ENCODE assay signal across 11 mouse cellular contexts in the genomic region with DNA sequence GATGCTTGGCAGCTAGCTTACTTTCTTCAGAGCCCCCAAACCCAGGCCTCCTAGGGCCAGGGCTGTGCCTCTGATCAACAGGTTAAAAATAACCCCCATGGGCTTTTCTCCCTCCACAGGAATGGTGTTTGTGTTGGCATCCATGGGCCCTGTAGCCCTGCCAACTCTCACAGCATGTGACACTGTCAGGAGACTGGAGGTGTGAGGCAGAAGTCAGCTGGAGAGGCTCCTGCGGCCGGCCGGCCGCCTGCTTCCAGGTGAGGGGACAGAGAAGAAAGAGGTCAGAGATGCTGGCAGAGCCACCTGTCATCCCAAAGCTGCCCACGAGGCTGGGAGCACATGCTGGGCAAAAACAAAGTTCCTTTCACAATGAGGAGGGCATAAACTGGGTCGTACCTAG. TPM values are rescaled to one million over a fixed set of nuclear protein-coding genes. Genes with fewer than 3 reads are reported as not detected.
A peak's percentile ranks its signal among the peaks of the same experiment; 100 is the strongest.
DNase-seq lines count a peak whose midpoint lies in the region; ATAC-seq and TF ChIP-seq lines count a peak whose summit lies in the region.
"Had no signal": no experiment of that assay in that cellular context is flagged by ENCODE, and none has a peak within 500 bp of the region (broad histone marks: within the 10 kb centered on the region; RNA-seq: fewer than 3 reads in every experiment).

No protein-coding gene starts in this region.

- H3K36me3 ChIP-seq in liver, embryonic 12.5 days: no peaks in the 10 kb centered on the region
- no peaks in the 10 kb centered on the region for H3K36me3 ChIP-seq in liver, postnatal 0 days (replicated peaks; ENCODE audit: insufficient read depth, low read length)
- H3K36me3 ChIP-seq in heart, embryonic 12.5 days: no peaks in the 10 kb centered on the region
- H3K36me3 ChIP-seq in liver, embryonic 15.5 days (replicated peaks): no peaks in the 10 kb centered on the region
- H3K36me3 ChIP-seq: forebrain, embryonic 12.5 days; hindbrain, embryonic 13.5 days had no signal

- no peak for TF ChIP-seq CTCF in liver, postnatal 0 days (IDR thresholded peaks at IDR 0.05; ENCODE audit: low read depth)

- H3K4me3 ChIP-seq in liver, embryonic 12.5 days: no peak overlapping the region
- no peak overlapping the region for H3K4me3 ChIP-seq in liver, postnatal 0 days (ENCODE audit: low read depth, low read length)
- no peak overlapping the region for H3K4me3 ChIP-seq in heart, embryonic 12.5 days
- H3K4me3 ChIP-seq in liver, embryonic 15.5 days (replicated peaks): no peak overlapping the region
- H3K4me3 ChIP-seq: forebrain, embryonic 12.5 days; hindbrain, embryonic 13.5 days had no signal

- 0 out of 2 replicates have a peak overlapping the region, but pooled peaks have one; percentile 62 for H3K4me2 ChIP-seq in liver, embryonic 12.5 days
- H3K4me2 ChIP-seq in liver, postnatal 0 days (ENCODE audit: low read depth, low read length): no peak overlapping the region
- no peak overlapping the region for H3K4me2 ChIP-seq in heart, embryonic 12.5 days
- H3K4me2 ChIP-seq in liver, embryonic 15.5 days: no peak overlapping the region
- H3K4me2 ChIP-seq: forebrain, embryonic 12.5 days; hindbrain, embryonic 13.5 days had no signal

- WGBS in liver, embryonic 12.5 days (ENCODE audit: insufficient replicate concordance): 69% methylated on average over 6 of the region's 6 CpGs
- 74% methylated on average over 6 of the region's 6 CpGs for WGBS in liver, postnatal 0 days (ENCODE audit: insufficient replicate concordance)
- 44% methylated on average over 6 of the region's 6 CpGs for WGBS in heart, embryonic 12.5 days
- WGBS in liver, embryonic 15.5 days (ENCODE audit: insufficient replicate concordance): 61% methylated on average over 6 of the region's 6 CpGs

- peak overlapping the region; percentile 90; the same call in 1 of the 2 replicates for H3K27ac ChIP-seq in liver, embryonic 12.5 days
- no peak overlapping the region for H3K27ac ChIP-seq in liver, postnatal 0 days (ENCODE audit: low read depth)
- H3K27ac ChIP-seq in heart, embryonic 12.5 days (ENCODE audit: poor library complexity, severe bottlenecking): peak overlapping the region; percentile 18; the same call in 1 of the 2 replicates
- peak overlapping the region; percentile 86 for H3K27ac ChIP-seq in liver, embryonic 15.5 days (replicated peaks)
- H3K27ac ChIP-seq: forebrain, embryonic 12.5 days; hindbrain, embryonic 13.5 days had no signal

- H3K27me3 ChIP-seq in liver, embryonic 12.5 days (replicated peaks): peaks cover 6% of the 10 kb centered on the region; the same call in 1 of the 2 replicates
- H3K27me3 ChIP-seq in liver, postnatal 0 days (ENCODE audit: insufficient read depth, low read length): no peaks in the 10 kb centered on the region
- peaks cover 10% of the 10 kb centered on the region for H3K27me3 ChIP-seq in heart, embryonic 12.5 days (replicated peaks)
- no peaks in the 10 kb centered on the region; the same call in 1 of the 2 replicates for H3K27me3 ChIP-seq in liver, embryonic 15.5 days
- H3K27me3 ChIP-seq: forebrain, embryonic 12.5 days; hindbrain, embryonic 13.5 days; megakaryocyte, embryonic 14.5 days had no signal

- H3K4me1 ChIP-seq in liver, embryonic 12.5 days: peaks cover 66% of the 10 kb centered on the region
- H3K4me1 ChIP-seq in liver, postnatal 0 days (ENCODE audit: insufficient read depth): peaks cover 17% of the 10 kb centered on the region
- peaks cover 22% of the 10 kb centered on the region for H3K4me1 ChIP-seq in heart, embryonic 12.5 days (replicated peaks)
- peaks cover 62% of the 10 kb centered on the region for H3K4me1 ChIP-seq in liver, embryonic 15.5 days (replicated peaks)

- DNase-seq in cerebellum, adult 11 months: peak; percentile 52
- no peak for DNase-seq in cerebellum, postnatal 4 days (ENCODE audit: low spot score in 2 of 2)
- no peak for DNase-seq in liver, postnatal 0 days
- DNase-seq in adrenal gland, postnatal 36 days: no peak
- DNase-seq in adrenal gland, postnatal 25 days: no peak

- no peak for TF ChIP-seq EP300 in liver, postnatal 0 days (IDR thresholded peaks at IDR 0.05; ENCODE audit: low read depth)

- no peak for ATAC-seq in liver, embryonic 12.5 days
- ATAC-seq in liver, postnatal 0 days: no peak
- no peak for ATAC-seq in heart, embryonic 12.5 days (ENCODE audit: insufficient number of reproducible peaks, low FRiP score)
- no peak for ATAC-seq in liver, embryonic 15.5 days (ENCODE audit: insufficient read depth)

- no peaks in the 10 kb centered on the region for H3K9me3 ChIP-seq in liver, embryonic 12.5 days (replicated peaks)
- no peaks in the 10 kb centered on the region for H3K9me3 ChIP-seq in liver, postnatal 0 days (ENCODE audit: low read length)
- H3K9me3 ChIP-seq in heart, embryonic 12.5 days (replicated peaks): no peaks in the 10 kb centered on the region
- H3K9me3 ChIP-seq in liver, embryonic 15.5 days (replicated peaks): no peaks in the 10 kb centered on the region
- H3K9me3 ChIP-seq: forebrain, embryonic 12.5 days; hindbrain, embryonic 13.5 days; megakaryocyte, embryonic 14.5 days had no signal

- no peak overlapping the region for H3K9ac ChIP-seq in liver, embryonic 12.5 days
- no peak overlapping the region for H3K9ac ChIP-seq in liver, postnatal 0 days (replicated peaks)
- 0 out of 2 replicates have a peak overlapping the region, but pooled peaks have one; percentile 11 for H3K9ac ChIP-seq in heart, embryonic 12.5 days
- 0 out of 2 replicates have a peak overlapping the region, but pooled peaks have one; percentile 37 for H3K9ac ChIP-seq in liver, embryonic 15.5 days
- H3K9ac ChIP-seq: forebrain, embryonic 12.5 days; hindbrain, embryonic 13.5 days had no signal

RNA-seq across cellular contexts. Expression of a gene that starts 15.5 kb away (rescaled TPM):
- polyA plus RNA-seq in liver, embryonic 12.5 days (2016; fragmentation: Nextera tagmentation; extraction: Ambion mirVana): not detected in 2 replicates
- polyA plus RNA-seq in liver, postnatal 0 days (2015; fragmentation: Nextera tagmentation; extraction: Ambion mirVana): not detected in 2 replicates
- 0.61 TPM in 1 of 2 replicates, not detected in the other for polyA plus RNA-seq in heart, embryonic 12.5 days (2016; fragmentation: Nextera tagmentation; extraction: Ambion mirVana)
- 0.25 TPM in 1 of 2 replicates, not detected in the other for polyA plus RNA-seq in liver, embryonic 15.5 days (2015; fragmentation: Nextera tagmentation; extraction: Ambion mirVana)
- total RNA-seq in adrenal gland, postnatal 36 days (2021): not detected
- not detected in 2 replicates for total RNA-seq in adrenal gland, postnatal 25 days (2021)
- polyA plus RNA-seq: hindbrain, embryonic 13.5 days had no signal

Comparison
In these comparisons a context has a peak if more than half of its experiments do, and no peak if none do; other contexts are left out.
1. H3K9ac ChIP-seq: peak in heart, embryonic 12.5 days (single experiment) and liver, embryonic 15.5 days (single experiment); none in liver, embryonic 12.5 days (single experiment) and liver, postnatal 0 days (single experiment).